Comparison of ENCODE assay signal across 9 mouse cellular contexts in genomic region chr7:141442199-141442598, GRCm38 (mm10). TPM values are rescaled to one million over a fixed set of nuclear protein-coding genes. Genes with fewer than 3 reads are reported as not detected.
A peak's percentile ranks its signal among the peaks of the same experiment; 100 is the strongest.
DNase-seq lines count a peak whose midpoint lies in the region; ATAC-seq and TF ChIP-seq lines count a peak whose summit lies in the region.
"Had no signal": no experiment of that assay in that cellular context is flagged by ENCODE, and none has a peak within 500 bp of the region (broad histone marks: within the 10 kb centered on the region; RNA-seq: fewer than 3 reads in every experiment).

No protein-coding gene starts in this region.

- H3K79me2 ChIP-seq in MEL (ENCODE audit: control insufficient read depth, insufficient read depth, low read length, poor library complexity) = peaks cover 22% of the 10 kb centered on the region

- H3K9ac ChIP-seq in kidney, postnatal 0 days (ENCODE audit: low read depth, low read length) = peak overlapping the region; percentile 61; the same call in 1 of the 2 replicates
- peak overlapping the region; percentile 83 for H3K9ac ChIP-seq in MEL (ENCODE audit: control insufficient read depth, low read depth, low read length, poor library complexity, severe bottlenecking)
- H3K9ac ChIP-seq in forebrain, embryonic 12.5 days = peak overlapping the region; percentile 61
- H3K9ac ChIP-seq in liver, embryonic 13.5 days = peak overlapping the region; percentile 83

- no peak for TF ChIP-seq EP300 in MEL (IDR thresholded peaks at IDR 0.05; ENCODE audit: low read depth in 1 of 2, low read length in 2 of 2)

- peak overlapping the region; percentile 88; the same call in 1 of the 2 replicates for H3K4me2 ChIP-seq in kidney, postnatal 0 days (ENCODE audit: low read length)
- H3K4me2 ChIP-seq in forebrain, embryonic 12.5 days = peak overlapping the region; percentile 76
- H3K4me2 ChIP-seq in liver, embryonic 13.5 days = peak overlapping the region; percentile 97

- DNase-seq in kidney, postnatal 0 days (ENCODE audit: low spot score) = no peak
- no peak for DNase-seq in kidney, adult 9 months
- DNase-seq in MEL (ENCODE audit: low read depth, low spot score) = no peak
- no peak for DNase-seq in liver, embryonic 13.5 days
- no peak for DNase-seq in gastrocnemius, adult 2 months
- no peak for DNase-seq in c-Kit-positive CD71-positive TER-119-positive erythroid progenitor cells, embryonic 14.5 days (ENCODE audit: low spot score)
- DNase-seq in layer of hippocampus, postnatal 36 days = no peak

- H3K27me3 ChIP-seq in kidney, postnatal 0 days (ENCODE audit: insufficient read depth, low read length) = no peaks in the 10 kb centered on the region
- no peaks in the 10 kb centered on the region for H3K27me3 ChIP-seq in MEL (ENCODE audit: control insufficient read depth in 1 of 2, insufficient read depth in 2 of 2, low read length in 2 of 2)
- no peaks in the 10 kb centered on the region for H3K27me3 ChIP-seq in forebrain, embryonic 12.5 days
- H3K27me3 ChIP-seq in liver, embryonic 13.5 days = no peaks in the 10 kb centered on the region

- no peak overlapping the region for H3K4me3 ChIP-seq in kidney, postnatal 0 days (replicated peaks; ENCODE audit: low read depth, low read length)
- H3K4me3 ChIP-seq in MEL (ENCODE audit: control insufficient read depth in 1 of 2, insufficient read depth in 1 of 2, low read depth in 2 of 2, low read length in 2 of 2) = no peak overlapping the region
- peak overlapping the region; percentile 44; the same call in 1 of the 2 replicates for H3K4me3 ChIP-seq in forebrain, embryonic 12.5 days (replicated peaks)
- peak overlapping the region; percentile 72 for H3K4me3 ChIP-seq in liver, embryonic 13.5 days (replicated peaks)
- H3K4me3 ChIP-seq in gastrocnemius, adult 2 months = no peak overlapping the region
- H3K4me3 ChIP-seq: layer of hippocampus, adult 2 months had no signal

- intact Hi-C loops in gastrocnemius, adult 2 months (cut with DNase I) = loop anchor here (10.0 kb wide), 1 partner anchor 217 kb away; the partner anchor contains the start of gene Phrf1

- no peak for TF ChIP-seq RAD21 in MEL (IDR thresholded peaks at IDR 0.05; ENCODE audit: low read depth, low read length)

- TF ChIP-seq POLR2A in MEL (IDR thresholded peaks at IDR 0.05; ENCODE audit: control insufficient read depth in 1 of 2, insufficient read depth in 1 of 2, low read depth in 1 of 2, low read length in 2 of 2, poor library complexity in 1 of 2) = no peak

- peaks cover 5% of the 10 kb centered on the region; the same call in 1 of the 2 replicates for H3K36me3 ChIP-seq in kidney, postnatal 0 days (ENCODE audit: insufficient read depth, low read length)
- peaks cover 0 to 13% of the 10 kb centered on the region in 2 experiments; a peak in 3 of 4 replicates for H3K36me3 ChIP-seq in MEL (ENCODE audit: control insufficient read depth in 1 of 2, insufficient read depth in 2 of 2, low read length in 2 of 2)
- H3K36me3 ChIP-seq in forebrain, embryonic 12.5 days (replicated peaks) = peaks cover 39% of the 10 kb centered on the region
- H3K36me3 ChIP-seq in liver, embryonic 13.5 days = peaks cover 54% of the 10 kb centered on the region

- peaks cover 18% of the 10 kb centered on the region; the same call in 1 of the 2 replicates for H3K4me1 ChIP-seq in kidney, postnatal 0 days (replicated peaks; ENCODE audit: insufficient read depth, low read length)
- H3K4me1 ChIP-seq in MEL (ENCODE audit: control insufficient read depth in 1 of 2, insufficient read depth in 2 of 2, low read length in 2 of 2) = peaks cover 0 to 15% of the 10 kb centered on the region in 2 experiments; a peak in 2 of 4 replicates
- peaks cover 38% of the 10 kb centered on the region for H3K4me1 ChIP-seq in forebrain, embryonic 12.5 days
- H3K4me1 ChIP-seq in liver, embryonic 13.5 days (replicated peaks) = peaks cover 69% of the 10 kb centered on the region

- TF ChIP-seq CTCF in kidney, postnatal 0 days (IDR thresholded peaks at IDR 0.05; ENCODE audit: low read depth) = no peak
- TF ChIP-seq CTCF in MEL (IDR thresholded peaks at IDR 0.05 in 2 of 3, conservative IDR thresholded peaks at IDR 0.05 in 1 of 3; ENCODE audit: control insufficient read depth in 1 of 3, insufficient read depth in 1 of 3, low read depth in 2 of 3, low read length in 3 of 3, poor library complexity in 1 of 3, severe bottlenecking in 1 of 3) = no peak
- TF ChIP-seq CTCF in gastrocnemius, adult 2 months (IDR thresholded peaks at IDR 0.05) = no peak

- ATAC-seq in kidney, postnatal 0 days (replicated peaks; ENCODE audit: low FRiP score, low read depth) = no peak
- ATAC-seq in forebrain, embryonic 12.5 days (ENCODE audit: low FRiP score) = no peak
- no peak for ATAC-seq in liver, embryonic 13.5 days (ENCODE audit: low read depth)

- no peak overlapping the region for H3K27ac ChIP-seq in kidney, postnatal 0 days
- no peak overlapping the region for H3K27ac ChIP-seq in MEL (ENCODE audit: control insufficient read depth, low read depth, low read length)
- H3K27ac ChIP-seq in forebrain, embryonic 12.5 days = 0 out of 2 replicates have a peak overlapping the region, but pooled peaks have one; percentile 59
- H3K27ac ChIP-seq in liver, embryonic 13.5 days = peak overlapping the region; percentile 79; the same call in 1 of the 2 replicates
- no peak overlapping the region for H3K27ac ChIP-seq in gastrocnemius, adult 2 months
- H3K27ac ChIP-seq: layer of hippocampus, adult 2 months had no signal

- no peaks in the 10 kb centered on the region for H3K9me3 ChIP-seq in kidney, postnatal 0 days (replicated peaks; ENCODE audit: low read length)
- H3K9me3 ChIP-seq in MEL (replicated peaks; ENCODE audit: insufficient read depth, low read length) = no peaks in the 10 kb centered on the region
- no peaks in the 10 kb centered on the region for H3K9me3 ChIP-seq in forebrain, embryonic 12.5 days
- no peaks in the 10 kb centered on the region for H3K9me3 ChIP-seq in liver, embryonic 13.5 days (replicated peaks)

- WGBS in kidney, postnatal 0 days = 89% methylated on average over 13 of the region's 13 CpGs
- 93% methylated on average over 13 of the region's 13 CpGs for WGBS in forebrain, embryonic 12.5 days
- WGBS in liver, embryonic 13.5 days (ENCODE audit: insufficient replicate concordance) = 86% methylated on average over 13 of the region's 13 CpGs

TF ChIP-seq in MEL, 35 proteins besides CTCF, POLR2A, EP300 and RAD21 (continues in another document):
- TF ChIP-seq MYC (IDR thresholded peaks at IDR 0.05; ENCODE audit: low read depth, low read length) (no peak), SMC3 (IDR thresholded peaks at IDR 0.05; ENCODE audit: low read depth, low read length) (no peak)

RNA-seq across cellular contexts. Expression of gene Pidd1, which starts 1.6 kb away (rescaled TPM):
- polyA plus RNA-seq in kidney, postnatal 0 days (2015; fragmentation: Nextera tagmentation; extraction: Ambion mirVana) = 3.6 and 5.1 TPM in 2 replicates
- total RNA-seq in MEL (2012; rRNA removed) = 5.0 and 6.4 TPM in 2 replicates
- polyA plus RNA-seq in MEL (2012; ENCODE audit: insufficient read depth in 1 of 2, insufficient read length in 2 of 2, low read depth in 1 of 2, low replicate concordance in 2 of 2, missing spikeins in 1 of 2) = 10 to 100 TPM in 1 of 2 experiments, not detected in 1; 27.2 TPM
- polyA plus RNA-seq in forebrain, embryonic 12.5 days (2016; fragmentation: Nextera tagmentation; extraction: Ambion mirVana) = 16.9 and 18.8 TPM in 2 replicates
- polyA plus RNA-seq in liver, embryonic 13.5 days (2015; fragmentation: Nextera tagmentation; extraction: Ambion mirVana) = 10.9 and 11.4 TPM in 2 replicates
- under 1 TPM; 0.08 to 0.20 TPM for total RNA-seq in gastrocnemius, adult 2 months (2021)
- total RNA-seq in layer of hippocampus, postnatal 36 days (2021) = 1 to 10 TPM in 1 of 2 experiments, under 1 TPM in 1; 0.66 to 1.1 TPM

RNA-seq across cellular contexts. Expression of gene Slc25a22, which starts 4.5 kb away (rescaled TPM):
- 15.8 and 17.3 TPM in 2 replicates for polyA plus RNA-seq in kidney, postnatal 0 days (2015; fragmentation: Nextera tagmentation; extraction: Ambion mirVana)
- 17.7 and 23.8 TPM in 2 replicates for total RNA-seq in MEL (2012; rRNA removed)
- 10 to 100 TPM in 1 of 2 experiments, not detected in 1; 46.0 TPM for polyA plus RNA-seq in MEL (2012; ENCODE audit: insufficient read depth in 1 of 2, insufficient read length in 2 of 2, low read depth in 1 of 2, low replicate concordance in 2 of 2, missing spikeins in 1 of 2)
- polyA plus RNA-seq in forebrain, embryonic 12.5 days (2016; fragmentation: Nextera tagmentation; extraction: Ambion mirVana) = 57.4 and 60.9 TPM in 2 replicates
- polyA plus RNA-seq in liver, embryonic 13.5 days (2015; fragmentation: Nextera tagmentation; extraction: Ambion mirVana) = 16.6 and 20.4 TPM in 2 replicates
- 10 to 100 TPM; 18.6 to 26.1 TPM for total RNA-seq in gastrocnemius, adult 2 months (2021)
- total RNA-seq in layer of hippocampus, postnatal 36 days (2021) = 100 to 1,000 TPM; 319 to 341 TPM

RNA-seq across cellular contexts. Expression of gene Rplp2, which starts 5.0 kb away (rescaled TPM):
- 1,479 and 1,595 TPM in 2 replicates for polyA plus RNA-seq in kidney, postnatal 0 days (2015; fragmentation: Nextera tagmentation; extraction: Ambion mirVana)
- 3,188 and 3,690 TPM in 2 replicates for total RNA-seq in MEL (2012; rRNA removed)
- 1,000 to 10,000 TPM in 1 of 2 experiments, not detected in 1; 3,503 TPM for polyA plus RNA-seq in MEL (2012; ENCODE audit: insufficient read depth in 1 of 2, insufficient read length in 2 of 2, low read depth in 1 of 2, low replicate concordance in 2 of 2, missing spikeins in 1 of 2)
- 950 and 986 TPM in 2 replicates for polyA plus RNA-seq in forebrain, embryonic 12.5 days (2016; fragmentation: Nextera tagmentation; extraction: Ambion mirVana)
- polyA plus RNA-seq in liver, embryonic 13.5 days (2015; fragmentation: Nextera tagmentation; extraction: Ambion mirVana) = 1,223 and 1,240 TPM in 2 replicates
- total RNA-seq in gastrocnemius, adult 2 months (2021) = 100 to 1,000 TPM; 567 to 623 TPM
- 100 to 1,000 TPM; 556 TPM for total RNA-seq in layer of hippocampus, postnatal 36 days (2021)

RNA-seq across cellular contexts. Expression of gene Pnpla2, which starts 12.8 kb away (rescaled TPM):
- polyA plus RNA-seq in kidney, postnatal 0 days (2015; fragmentation: Nextera tagmentation; extraction: Ambion mirVana) = 68.0 and 72.9 TPM in 2 replicates
- 8.3 and 9.9 TPM in 2 replicates for total RNA-seq in MEL (2012; rRNA removed)
- 10 to 100 TPM in 1 of 2 experiments, not detected in 1; 38.6 TPM for polyA plus RNA-seq in MEL (2012; ENCODE audit: insufficient read depth in 1 of 2, insufficient read length in 2 of 2, low read depth in 1 of 2, low replicate concordance in 2 of 2, missing spikeins in 1 of 2)
- 16.2 and 18.3 TPM in 2 replicates for polyA plus RNA-seq in forebrain, embryonic 12.5 days (2016; fragmentation: Nextera tagmentation; extraction: Ambion mirVana)
- 11.9 and 13.8 TPM in 2 replicates for polyA plus RNA-seq in liver, embryonic 13.5 days (2015; fragmentation: Nextera tagmentation; extraction: Ambion mirVana)
- total RNA-seq in gastrocnemius, adult 2 months (2021) = 100 to 1,000 TPM; 345 to 348 TPM
- 10 to 100 TPM; 17.7 to 27.0 TPM for total RNA-seq in layer of hippocampus, postnatal 36 days (2021)

RNA-seq across cellular contexts. Expression of gene Cend1, which starts 12.9 kb away (rescaled TPM):
- polyA plus RNA-seq in kidney, postnatal 0 days (2015; fragmentation: Nextera tagmentation; extraction: Ambion mirVana) = 2.2 and 2.3 TPM in 2 replicates
- total RNA-seq in MEL (2012; rRNA removed) = not detected in 2 replicates
- not detected for polyA plus RNA-seq in MEL (2012; ENCODE audit: insufficient read depth in 1 of 2, insufficient read length in 2 of 2, low read depth in 1 of 2, low replicate concordance in 2 of 2, missing spikeins in 1 of 2)
- 20.5 and 22.5 TPM in 2 replicates for polyA plus RNA-seq in forebrain, embryonic 12.5 days (2016; fragmentation: Nextera tagmentation; extraction: Ambion mirVana)
- polyA plus RNA-seq in liver, embryonic 13.5 days (2015; fragmentation: Nextera tagmentation; extraction: Ambion mirVana) = 0.10 and 0.14 TPM in 2 replicates
- under 1 TPM; 0.28 to 0.31 TPM for total RNA-seq in gastrocnemius, adult 2 months (2021)
- total RNA-seq in layer of hippocampus, postnatal 36 days (2021) = 100 to 1,000 TPM; 250 to 269 TPM

Comparison
In these comparisons a context has a peak if more than half of its experiments do, and no peak if none do; other contexts are left out.
1. H3K27ac ChIP-seq: peak in forebrain, embryonic 12.5 days (single experiment) and liver, embryonic 13.5 days (single experiment); none in kidney, postnatal 0 days (single experiment), MEL (single experiment) and gastrocnemius, adult 2 months (single experiment).
2. H3K4me3 ChIP-seq: peak in forebrain, embryonic 12.5 days (single experiment) and liver, embryonic 13.5 days (single experiment); none in kidney, postnatal 0 days (single experiment), MEL (0 of 2) and gastrocnemius, adult 2 months (single experiment).
3. Peak in every context shown above with its lines, with median percentiles within 50 percentile points of each other: H3K4me2 ChIP-seq and H3K9ac ChIP-seq.